Mouse (Mus musculus): ENCODE data around the gene Fbxl2. TPM values are rescaled to one million over a fixed set of nuclear protein-coding genes. Genes with fewer than 3 reads are reported as not detected.

The Fbxl2 gene
- polyA plus RNA-seq, 1 experiment from 2014 or later, result 3.3 TPM

DNA sequence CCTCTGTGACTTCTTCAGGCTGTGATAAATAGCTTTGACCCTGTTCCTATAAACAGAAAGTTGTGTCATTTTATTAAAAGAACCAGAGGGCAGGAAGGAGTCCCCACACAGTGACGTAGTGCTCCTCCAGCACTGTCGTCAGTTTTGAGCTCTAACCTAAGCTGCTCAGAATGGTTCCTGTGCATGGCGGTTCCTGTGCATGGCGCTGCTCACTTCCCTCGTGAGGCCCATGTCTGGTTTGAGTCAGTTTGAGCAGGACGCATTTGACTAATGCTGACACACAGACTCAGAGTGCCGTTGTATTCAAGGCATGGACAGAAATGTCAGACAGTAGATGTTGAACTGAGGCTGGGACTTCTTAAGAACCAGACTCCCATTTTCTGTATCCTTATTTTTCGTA lies 74.4 kb downstream of the Fbxl2 start:
- 83% methylated on average over 8 of the region's 8 CpGs for WGBS
- peaks cover 84% of the 10 kb centered on the region for H3K36me3 ChIP-seq (ENCODE audit: control insufficient read depth, insufficient read depth, low read length)

GRCm38 (mm10) chr9:113970041-113970440 lies 76.0 kb downstream of the Fbxl2 start:
- Histone ChIP-seq H3K9ac (ENCODE audit: low read depth, low read length) (no peak overlapping the region), H3K9me3 (ENCODE audit: control insufficient read depth, low read length) (no peaks in the 10 kb centered on the region), H3K27ac (ENCODE audit: low read depth, low read length) (no peak overlapping the region), H3K4me3 (ENCODE audit: low read length) (no peak overlapping the region), H3K4me1 (ENCODE audit: control insufficient read depth, insufficient read depth, low read length) (no peaks in the 10 kb centered on the region), H3K36me3 (ENCODE audit: control insufficient read depth, insufficient read depth, low read length) (peaks cover 83% of the 10 kb centered on the region), H3K4me2 (replicated peaks; ENCODE audit: low read depth, low read length) (no peak overlapping the region), H3K27me3 (ENCODE audit: control insufficient read depth, insufficient read depth, low read length) (no peaks in the 10 kb centered on the region)
- 83% methylated on average over 14 of the region's 14 CpGs for WGBS
- no peak for ATAC-seq (ENCODE audit: low FRiP score, low TSS enrichment)

More for the DNA sequence above, 74.4 kb downstream of the Fbxl2 start:
- H3K4me3 ChIP-seq (ENCODE audit: low read length), result no peak overlapping the region
- H3K4me1 ChIP-seq (ENCODE audit: control insufficient read depth, insufficient read depth, low read length), result no peaks in the 10 kb centered on the region
- ATAC-seq (ENCODE audit: low FRiP score, low TSS enrichment), result no peak
- no peak overlapping the region for H3K4me2 ChIP-seq (replicated peaks; ENCODE audit: low read depth, low read length)
- H3K9ac ChIP-seq (ENCODE audit: low read depth, low read length), result no peak overlapping the region
- H3K9me3 ChIP-seq (ENCODE audit: control insufficient read depth, low read length), result no peaks in the 10 kb centered on the region
- no peaks in the 10 kb centered on the region for H3K27me3 ChIP-seq (ENCODE audit: control insufficient read depth, insufficient read depth, low read length)
- H3K27ac ChIP-seq (ENCODE audit: low read depth, low read length), result no peak overlapping the region

DNA sequence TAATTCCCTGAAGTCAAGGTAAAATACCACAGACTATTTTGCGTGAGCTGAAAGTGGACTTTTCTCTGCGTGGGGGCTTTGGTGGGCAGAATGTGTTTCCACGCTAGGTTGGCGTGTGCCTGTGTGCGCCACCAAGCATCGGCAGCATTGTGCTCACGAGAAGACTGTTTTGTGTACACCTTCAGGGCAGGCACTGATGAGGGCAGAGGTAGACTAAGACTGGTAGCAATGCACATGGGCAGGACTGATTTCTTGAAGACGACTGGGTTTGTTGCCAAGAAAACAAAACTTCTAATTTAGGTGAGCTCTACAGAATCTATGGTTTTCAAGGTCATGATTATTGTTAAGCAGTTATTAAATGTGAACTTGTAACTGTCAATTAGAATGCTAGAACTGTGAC lies 76.6 kb downstream of the Fbxl2 start:
- 91% methylated on average over 8 of the region's 8 CpGs for WGBS

GRCm38 (mm10) chr9:113968967-113969366 lies 77.0 kb downstream of the Fbxl2 start:
- no peak for ATAC-seq (ENCODE audit: low FRiP score, low TSS enrichment)
- no peaks in the 10 kb centered on the region for H3K27me3 ChIP-seq (ENCODE audit: control insufficient read depth, insufficient read depth, low read length)
- H3K4me3 ChIP-seq (ENCODE audit: low read length), result no peak overlapping the region
- H3K4me1 ChIP-seq (ENCODE audit: control insufficient read depth, insufficient read depth, low read length), result no peaks in the 10 kb centered on the region
- H3K27ac ChIP-seq (ENCODE audit: low read depth, low read length), result no peak overlapping the region
- no peaks in the 10 kb centered on the region for H3K9me3 ChIP-seq (ENCODE audit: control insufficient read depth, low read length)
- 92% methylated on average over 7 of the region's 7 CpGs for WGBS
- H3K4me2 ChIP-seq (replicated peaks; ENCODE audit: low read depth, low read length), result no peak overlapping the region
- no peak overlapping the region for H3K9ac ChIP-seq (ENCODE audit: low read depth, low read length)
- peaks cover 83% of the 10 kb centered on the region for H3K36me3 ChIP-seq (ENCODE audit: control insufficient read depth, insufficient read depth, low read length)

More for the DNA sequence above, 76.6 kb downstream of the Fbxl2 start:
- Histone ChIP-seq H3K36me3 (ENCODE audit: control insufficient read depth, insufficient read depth, low read length) (peaks cover 83% of the 10 kb centered on the region), H3K27ac (ENCODE audit: low read depth, low read length) (no peak overlapping the region), H3K4me2 (replicated peaks; ENCODE audit: low read depth, low read length) (no peak overlapping the region), H3K4me3 (ENCODE audit: low read length) (no peak overlapping the region), H3K9ac (ENCODE audit: low read depth, low read length) (no peak overlapping the region), H3K4me1 (ENCODE audit: control insufficient read depth, insufficient read depth, low read length) (no peaks in the 10 kb centered on the region), H3K9me3 (ENCODE audit: control insufficient read depth, low read length) (no peaks in the 10 kb centered on the region), H3K27me3 (ENCODE audit: control insufficient read depth, insufficient read depth, low read length) (no peaks in the 10 kb centered on the region)
- no peak for ATAC-seq (ENCODE audit: low FRiP score, low TSS enrichment)

DNA sequence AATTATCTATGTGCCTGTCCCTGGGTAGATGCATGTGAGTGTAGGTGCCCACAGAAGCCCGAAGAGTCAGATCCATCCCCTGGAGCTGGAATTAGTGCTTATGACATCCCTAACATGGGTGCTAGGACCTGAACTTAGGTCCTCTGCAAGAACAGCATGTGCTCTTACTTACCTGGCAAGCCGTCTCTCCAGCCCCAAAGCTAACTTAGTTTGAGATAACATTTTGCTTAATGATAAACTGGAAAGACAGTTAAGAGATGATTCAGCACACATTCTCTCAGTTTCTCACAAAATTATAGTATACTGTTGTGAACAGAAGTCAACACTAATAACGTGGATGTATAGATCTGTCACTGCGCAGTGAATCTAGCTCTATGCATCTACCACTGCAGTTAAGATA lies 79.2 kb downstream of the Fbxl2 start:
- no peak overlapping the region for H3K27ac ChIP-seq (ENCODE audit: low read depth, low read length)
- peaks cover 91% of the 10 kb centered on the region for H3K36me3 ChIP-seq (ENCODE audit: control insufficient read depth, insufficient read depth, low read length)
- no peaks in the 10 kb centered on the region for H3K9me3 ChIP-seq (ENCODE audit: control insufficient read depth, low read length)
- no peak overlapping the region for H3K9ac ChIP-seq (ENCODE audit: low read depth, low read length)
- no peaks in the 10 kb centered on the region for H3K27me3 ChIP-seq (ENCODE audit: control insufficient read depth, insufficient read depth, low read length)
- no peak overlapping the region for H3K4me2 ChIP-seq (replicated peaks; ENCODE audit: low read depth, low read length)
- no peak overlapping the region for H3K4me3 ChIP-seq (ENCODE audit: low read length)
- ATAC-seq (ENCODE audit: low FRiP score, low TSS enrichment), result no peak
- 97% methylated on average over 4 of the region's 4 CpGs for WGBS
- no peaks in the 10 kb centered on the region for H3K4me1 ChIP-seq (ENCODE audit: control insufficient read depth, insufficient read depth, low read length)

DNA sequence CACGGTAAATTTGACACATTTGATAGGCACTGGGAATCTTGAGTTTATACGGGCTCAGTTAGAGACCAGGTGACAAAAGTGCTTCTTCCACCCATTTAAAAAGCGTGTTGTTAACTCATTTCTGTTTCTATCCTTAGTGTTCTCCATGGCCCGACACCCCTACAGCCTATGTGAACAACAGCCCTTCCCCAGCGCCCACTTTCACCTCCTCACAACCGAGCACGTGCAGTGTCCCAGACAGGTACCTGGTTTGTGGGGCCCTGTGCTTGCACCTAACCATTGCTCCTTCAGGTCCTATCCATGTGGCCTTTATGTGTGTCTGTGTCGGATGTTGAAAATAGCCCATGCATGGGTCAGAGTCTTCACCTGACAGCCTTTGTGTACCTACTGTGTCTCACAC lies 81.6 kb downstream of the Fbxl2 start:
- H3K9ac ChIP-seq (ENCODE audit: low read depth, low read length), result no peak overlapping the region
- no peak overlapping the region for H3K27ac ChIP-seq (ENCODE audit: low read depth, low read length)
- WGBS, result 92% methylated on average over 8 of the region's 8 CpGs
- H3K9me3 ChIP-seq (ENCODE audit: control insufficient read depth, low read length), result no peaks in the 10 kb centered on the region
- H3K36me3 ChIP-seq (ENCODE audit: control insufficient read depth, insufficient read depth, low read length), result peaks cover 92% of the 10 kb centered on the region
- H3K4me2 ChIP-seq (replicated peaks; ENCODE audit: low read depth, low read length), result no peak overlapping the region
- no peaks in the 10 kb centered on the region for H3K27me3 ChIP-seq (ENCODE audit: control insufficient read depth, insufficient read depth, low read length)
- H3K4me3 ChIP-seq (ENCODE audit: low read length), result no peak overlapping the region
- no peak for ATAC-seq (ENCODE audit: low FRiP score, low TSS enrichment)
- no peaks in the 10 kb centered on the region for H3K4me1 ChIP-seq (ENCODE audit: control insufficient read depth, insufficient read depth, low read length)

DNA sequence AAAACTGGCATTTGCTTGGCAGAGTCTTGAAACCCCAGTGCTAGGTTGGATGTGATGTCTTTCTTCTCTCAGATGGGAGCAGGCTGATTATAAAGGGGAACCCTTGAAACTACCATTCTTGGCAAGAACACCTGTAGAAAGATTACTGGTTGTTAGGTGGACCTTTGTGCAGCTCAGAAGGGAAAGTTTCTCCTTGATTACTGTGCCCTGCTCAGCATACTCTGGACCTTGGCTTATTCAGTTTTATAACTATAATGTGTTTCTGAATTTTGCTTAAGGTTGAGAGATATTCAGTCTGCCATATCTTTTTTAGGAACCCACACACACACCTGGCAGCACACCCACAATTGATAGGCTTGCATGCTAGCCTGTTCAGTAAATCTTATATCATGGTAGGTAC lies 82.3 kb downstream of the Fbxl2 start:
- ATAC-seq (ENCODE audit: low FRiP score, low TSS enrichment), result no peak
- H3K4me1 ChIP-seq (ENCODE audit: control insufficient read depth, insufficient read depth, low read length), result no peaks in the 10 kb centered on the region
- H3K9ac ChIP-seq (ENCODE audit: low read depth, low read length), result no peak overlapping the region
- H3K4me3 ChIP-seq (ENCODE audit: low read length), result no peak overlapping the region
- no peak overlapping the region for H3K4me2 ChIP-seq (replicated peaks; ENCODE audit: low read depth, low read length)
- H3K36me3 ChIP-seq (ENCODE audit: control insufficient read depth, insufficient read depth, low read length), result peaks cover 92% of the 10 kb centered on the region
- H3K27ac ChIP-seq (ENCODE audit: low read depth, low read length), result no peak overlapping the region
- no peaks in the 10 kb centered on the region for H3K27me3 ChIP-seq (ENCODE audit: control insufficient read depth, insufficient read depth, low read length)
- no peaks in the 10 kb centered on the region for H3K9me3 ChIP-seq (ENCODE audit: control insufficient read depth, low read length)

DNA sequence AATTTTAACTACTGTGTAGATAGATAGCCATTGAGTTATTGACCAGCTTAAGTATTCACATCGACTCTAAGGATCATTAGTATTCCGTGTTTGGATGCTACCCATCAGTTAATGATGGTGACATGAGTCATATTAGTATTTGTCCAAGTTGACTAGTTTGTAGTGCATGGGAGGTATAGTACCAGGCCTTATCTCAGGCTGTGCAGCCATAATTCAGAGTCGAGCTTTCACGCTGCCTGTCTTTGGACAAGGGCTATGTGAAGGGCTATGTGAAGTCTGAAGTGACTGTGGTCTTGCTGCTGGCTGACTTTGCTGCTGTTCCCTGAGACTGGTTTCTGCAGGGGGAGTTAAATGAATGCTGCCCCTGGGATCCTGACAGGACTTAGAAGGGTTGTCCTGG lies 88.2 kb downstream of the Fbxl2 start:
- H3K36me3 ChIP-seq (ENCODE audit: control insufficient read depth, insufficient read depth, low read length), result peaks cover 69% of the 10 kb centered on the region
- 92% methylated on average over 4 of the region's 4 CpGs for WGBS
- ATAC-seq (ENCODE audit: low FRiP score, low TSS enrichment), result no peak
- H3K9me3 ChIP-seq (ENCODE audit: control insufficient read depth, low read length), result no peaks in the 10 kb centered on the region
- H3K4me3 ChIP-seq (ENCODE audit: low read length), result no peak overlapping the region
- H3K27me3 ChIP-seq (ENCODE audit: control insufficient read depth, insufficient read depth, low read length), result no peaks in the 10 kb centered on the region
- no peak overlapping the region for H3K4me2 ChIP-seq (replicated peaks; ENCODE audit: low read depth, low read length)
- H3K9ac ChIP-seq (ENCODE audit: low read depth, low read length), result no peak overlapping the region
- H3K4me1 ChIP-seq (ENCODE audit: control insufficient read depth, insufficient read depth, low read length), result no peaks in the 10 kb centered on the region
- H3K27ac ChIP-seq (ENCODE audit: low read depth, low read length), result no peak overlapping the region

DNA sequence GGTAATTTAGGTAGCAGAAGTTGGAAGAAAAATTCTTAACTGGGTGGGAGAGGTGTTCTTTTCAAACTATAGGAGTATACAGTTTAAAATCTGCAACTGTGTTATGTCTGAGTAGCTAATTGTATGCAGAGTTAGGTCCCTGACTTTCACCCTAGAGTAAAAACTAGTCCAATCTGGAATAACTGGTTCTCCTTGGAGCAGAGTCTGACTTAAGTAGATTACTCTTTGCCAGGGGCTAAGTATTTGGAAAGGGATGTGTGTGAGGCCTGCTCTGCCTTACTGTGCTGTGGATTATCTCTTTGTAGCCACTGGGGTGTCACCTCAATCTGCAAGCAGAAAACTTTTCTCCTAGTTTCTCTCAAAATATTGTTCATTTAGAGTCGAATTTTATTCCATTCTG lies 98.8 kb downstream of the Fbxl2 start:
- H3K4me1 ChIP-seq (ENCODE audit: control insufficient read depth, insufficient read depth, low read length), result no peaks in the 10 kb centered on the region
- H3K4me2 ChIP-seq (replicated peaks; ENCODE audit: low read depth, low read length), result no peak overlapping the region
- H3K4me3 ChIP-seq (ENCODE audit: low read length), result no peak overlapping the region
- no peak for ATAC-seq (ENCODE audit: low FRiP score, low TSS enrichment)
- no peak overlapping the region for H3K27ac ChIP-seq (ENCODE audit: low read depth, low read length)
- H3K9ac ChIP-seq (ENCODE audit: low read depth, low read length), result no peak overlapping the region
- WGBS, result 82% methylated on average over 1 of the region's 1 CpGs
- H3K36me3 ChIP-seq (ENCODE audit: control insufficient read depth, insufficient read depth, low read length), result peaks cover 37% of the 10 kb centered on the region
- no peaks in the 10 kb centered on the region for H3K27me3 ChIP-seq (ENCODE audit: control insufficient read depth, insufficient read depth, low read length)
- no peaks in the 10 kb centered on the region for H3K9me3 ChIP-seq (ENCODE audit: control insufficient read depth, low read length)

GRCm38 (mm10) chr9:113943372-113943771 lies 102.6 kb downstream of the Fbxl2 start:
- Histone ChIP-seq H3K27ac (ENCODE audit: low read depth, low read length) (no peak overlapping the region), H3K4me1 (ENCODE audit: control insufficient read depth, insufficient read depth, low read length) (no peaks in the 10 kb centered on the region), H3K9ac (ENCODE audit: low read depth, low read length) (no peak overlapping the region), H3K4me3 (ENCODE audit: low read length) (no peak overlapping the region), H3K27me3 (ENCODE audit: control insufficient read depth, insufficient read depth, low read length) (no peaks in the 10 kb centered on the region), H3K36me3 (ENCODE audit: control insufficient read depth, insufficient read depth, low read length) (peaks cover 27% of the 10 kb centered on the region), H3K4me2 (replicated peaks; ENCODE audit: low read depth, low read length) (no peak overlapping the region), H3K9me3 (ENCODE audit: control insufficient read depth, low read length) (no peaks in the 10 kb centered on the region)
- 93% methylated on average over 1 of the region's 1 CpGs for WGBS
- ATAC-seq (ENCODE audit: low FRiP score, low TSS enrichment), result no peak
